Mouse (Mus musculus): ENCODE data around the gene Bcl7c.
"Not testable (repeated sequence)": the region's sequence is repeated elsewhere in the genome, so short reads cannot be mapped to it uniquely, and the experiment has no call there.

Bcl7c gene

GRCm38 (mm10) chr7:127716992-127717391 is 8.3 kb upstream of the Bcl7c start:
- peak; percentile 53 to 67 for DNase-seq (ENCODE audit: low spot score in 2 of 2)

DNA sequence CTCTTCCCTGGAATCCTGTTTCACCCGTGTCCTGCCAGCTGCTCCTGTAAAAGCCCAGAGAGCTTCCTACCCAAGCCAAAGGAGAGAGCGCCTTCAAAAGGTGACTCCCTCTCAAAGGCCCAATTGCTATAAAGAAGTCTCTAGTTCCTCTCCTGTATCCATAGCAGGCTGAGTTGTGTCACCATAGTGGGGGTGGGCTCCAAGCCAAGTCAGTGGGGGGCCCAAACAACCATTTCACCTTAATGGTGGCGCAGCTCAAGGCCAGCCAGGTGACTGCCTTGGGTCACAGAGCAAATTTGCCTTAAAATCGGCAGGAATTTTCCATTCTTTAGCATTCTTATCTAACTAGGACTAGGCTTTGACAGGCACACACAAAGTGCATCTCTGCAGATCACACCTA is 6.1 kb upstream of the Bcl7c start:
- no peak for DNase-seq (ENCODE audit: low spot score in 2 of 2)

GRCm38 (mm10) chr7:127712461-127713385 is 4.0 kb upstream of the Bcl7c start, which contains the start of gene Ctf1:
Gene Ctf1, plus strand, starts transcription at chr7:127712736.
- DNase-seq (ENCODE audit: low spot score in 2 of 2): peak; percentile 75 to 79

- DNase-seq (ENCODE audit: low spot score in 2 of 2): no peak
Measured at GRCm38 (mm10) chr7:127711456-127711855, 2.7 kb upstream of the Bcl7c start.

DNA sequence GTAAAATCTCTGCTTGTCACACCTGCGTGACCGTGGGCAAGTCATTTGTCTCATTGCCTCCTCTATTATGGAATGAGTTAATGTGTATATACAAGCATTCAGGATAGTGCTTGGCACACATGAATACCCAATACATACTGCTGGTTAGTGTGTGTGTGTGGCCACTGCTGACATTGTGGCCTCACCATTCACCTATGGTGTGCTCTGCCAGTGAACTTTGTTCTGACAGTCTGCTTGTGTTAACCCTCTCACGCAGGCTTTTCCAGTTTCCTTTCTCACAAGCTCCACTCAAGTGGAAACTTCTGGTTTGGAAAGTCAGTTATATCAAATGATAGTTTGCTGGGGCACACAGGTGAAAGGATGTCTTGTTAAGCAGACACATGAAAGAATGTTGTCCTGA is 2.3 kb upstream of the Bcl7c start:
- no peak for DNase-seq (ENCODE audit: low spot score in 2 of 2)

DNA sequence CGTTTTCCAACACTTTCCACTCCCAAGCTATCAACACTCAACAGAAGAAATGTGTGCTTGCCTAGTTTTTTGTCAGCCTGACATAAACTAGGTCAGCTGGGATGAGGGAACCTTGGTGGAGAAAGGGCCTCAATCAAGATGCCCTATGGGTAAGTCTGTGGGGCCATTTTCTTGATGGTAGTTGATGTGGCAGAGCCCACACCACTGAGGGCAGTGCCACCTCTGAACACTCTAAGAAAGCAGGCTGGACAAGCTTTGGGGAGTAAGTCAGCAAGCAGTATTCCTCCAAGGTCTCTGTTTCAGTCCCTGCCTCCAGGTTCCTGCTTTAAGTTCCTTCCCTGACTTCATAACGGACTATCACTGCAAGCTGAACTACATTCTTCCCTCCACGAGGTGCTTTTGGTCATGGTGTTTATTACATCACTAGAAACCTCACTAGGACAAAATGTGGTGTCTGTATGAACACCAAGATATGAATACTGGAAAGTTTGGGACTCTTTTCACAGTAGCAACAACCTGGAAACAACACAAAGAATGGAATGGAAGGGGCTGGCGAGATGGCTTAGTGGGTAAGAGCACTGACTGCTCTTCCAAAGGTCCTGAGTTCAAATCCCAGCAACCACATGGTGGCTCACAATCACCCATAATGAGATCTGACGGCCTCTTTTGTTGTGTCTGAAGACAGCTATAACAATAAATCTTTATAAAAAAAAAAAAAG is 687 bp upstream of the Bcl7c start:
- no peak for DNase-seq (ENCODE audit: low spot score in 2 of 2)

DNA sequence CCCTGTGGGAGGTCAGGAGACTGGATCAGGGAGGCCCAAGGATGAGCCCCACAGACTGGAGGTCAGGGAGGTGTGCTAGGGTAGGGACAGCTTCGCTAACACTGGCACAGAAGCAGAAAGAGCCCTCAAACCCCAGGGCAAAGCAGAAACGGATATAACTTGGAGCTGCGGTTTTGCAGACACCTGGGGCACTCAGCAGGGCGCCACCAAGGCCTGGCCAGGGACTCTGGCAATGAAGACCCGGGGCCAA is 851 bp downstream of the Bcl7c start:
- no peak for DNase-seq (ENCODE audit: low spot score in 2 of 2)

DNA sequence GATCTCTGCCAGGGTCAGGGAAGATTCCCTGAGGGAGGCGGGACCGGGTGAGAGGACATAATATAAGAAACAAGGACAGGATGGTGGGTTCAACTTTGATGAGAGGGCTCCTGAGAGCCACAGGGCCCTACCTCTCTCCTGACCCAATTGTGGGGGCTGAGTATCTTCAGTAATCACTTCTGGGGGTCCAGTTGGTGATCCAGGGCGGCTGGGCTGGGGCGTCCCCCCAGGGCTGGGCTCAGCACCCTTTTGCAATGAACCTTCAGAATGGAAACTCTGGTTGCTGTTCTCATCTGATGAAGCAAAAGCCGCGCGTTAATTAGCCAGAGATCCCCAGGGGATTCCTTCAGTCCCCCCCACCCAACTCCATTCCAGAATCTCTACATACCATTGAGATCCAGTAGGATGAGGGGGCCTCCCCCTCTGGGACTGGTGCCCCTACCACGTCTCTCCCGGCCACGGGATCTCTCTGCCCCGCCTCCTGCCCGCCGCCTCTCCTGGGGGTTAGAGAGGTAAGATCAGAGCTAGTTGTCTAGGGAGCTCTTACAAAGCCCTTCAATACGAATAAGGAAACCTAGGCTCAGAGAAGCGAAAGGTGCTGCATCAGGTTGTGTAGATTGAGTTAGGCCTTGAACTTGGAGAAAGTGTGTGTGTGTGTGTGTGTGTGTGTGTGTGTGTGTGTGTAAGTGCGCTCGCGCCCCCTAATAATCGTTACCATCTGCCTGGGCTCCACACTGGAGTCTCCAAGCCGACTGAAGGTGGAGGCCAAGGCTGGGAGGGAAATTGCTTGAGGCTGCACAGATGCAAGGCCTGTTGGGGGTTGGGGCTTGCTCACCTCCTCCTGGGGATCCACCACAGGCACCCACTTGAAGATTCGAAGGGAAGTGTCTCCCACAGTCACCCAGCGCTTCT is 1.4 kb downstream of the Bcl7c start:
- no peak for DNase-seq (ENCODE audit: low spot score in 2 of 2)

- DNase-seq (ENCODE audit: low spot score in 2 of 2): no peak
Measured at GRCm38 (mm10) chr7:127705706-127706105, 3.0 kb downstream of the Bcl7c start.

GRCm38 (mm10) chr7:127704598-127704997 is 4.1 kb downstream of the Bcl7c start:
- DNase-seq (ENCODE audit: low spot score in 2 of 2): no peak

GRCm38 (mm10) chr7:127703561-127704178 is 5.1 kb downstream of the Bcl7c start:
- no peak for DNase-seq (ENCODE audit: low spot score in 2 of 2)

- DNase-seq (ENCODE audit: low spot score in 2 of 2): no peak
Measured at GRCm38 (mm10) chr7:127700712-127701331, 7.9 kb downstream of the Bcl7c start.

GRCm38 (mm10) chr7:127698986-127699385 is 9.7 kb downstream of the Bcl7c start:
- DNase-seq (ENCODE audit: low spot score in 2 of 2): peak in 1 of 2 experiments; percentile 31

DNA sequence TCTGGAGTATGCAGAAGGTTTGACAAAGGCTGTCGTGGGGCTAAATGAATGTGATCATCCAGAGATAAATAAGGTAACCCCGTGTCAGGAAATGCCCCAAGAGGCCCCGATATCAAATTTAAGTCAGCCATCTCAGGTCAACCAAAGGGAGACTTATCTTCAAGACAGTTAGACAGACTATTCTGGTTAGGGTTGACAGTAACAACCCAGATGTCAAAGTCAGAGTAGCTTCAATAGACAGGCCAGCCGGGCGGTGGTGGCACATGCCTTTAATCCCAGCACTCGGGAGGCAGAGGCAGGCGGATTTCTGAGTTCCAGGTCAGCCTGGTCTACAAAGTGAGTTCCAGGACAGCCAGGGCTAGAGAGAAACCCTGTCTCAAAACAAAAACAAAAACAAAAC is 15.0 kb downstream of the Bcl7c start:
- DNase-seq (ENCODE audit: low spot score in 2 of 2): not testable (repeated sequence)

DNA sequence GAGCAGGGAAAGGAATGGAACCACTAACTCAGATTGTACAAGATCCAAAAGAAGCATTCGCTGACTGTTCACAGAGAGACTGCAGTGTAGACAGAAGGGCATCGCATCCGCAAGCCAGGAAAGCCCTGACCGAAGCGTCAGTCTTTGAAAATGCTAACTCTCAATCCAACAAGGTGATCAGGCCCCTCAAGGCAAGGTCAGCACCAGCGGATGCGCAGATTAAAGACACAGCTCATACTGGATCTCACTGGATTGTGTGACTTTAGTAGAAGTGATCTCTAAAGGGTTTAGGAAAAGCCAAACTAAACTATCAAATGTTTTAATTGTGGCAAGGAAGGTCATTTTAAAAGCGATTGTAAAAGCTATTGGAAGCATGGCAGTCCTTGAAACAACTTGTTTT is 15.4 kb downstream of the Bcl7c start:
- DNase-seq (ENCODE audit: low spot score in 2 of 2): no peak

DNA sequence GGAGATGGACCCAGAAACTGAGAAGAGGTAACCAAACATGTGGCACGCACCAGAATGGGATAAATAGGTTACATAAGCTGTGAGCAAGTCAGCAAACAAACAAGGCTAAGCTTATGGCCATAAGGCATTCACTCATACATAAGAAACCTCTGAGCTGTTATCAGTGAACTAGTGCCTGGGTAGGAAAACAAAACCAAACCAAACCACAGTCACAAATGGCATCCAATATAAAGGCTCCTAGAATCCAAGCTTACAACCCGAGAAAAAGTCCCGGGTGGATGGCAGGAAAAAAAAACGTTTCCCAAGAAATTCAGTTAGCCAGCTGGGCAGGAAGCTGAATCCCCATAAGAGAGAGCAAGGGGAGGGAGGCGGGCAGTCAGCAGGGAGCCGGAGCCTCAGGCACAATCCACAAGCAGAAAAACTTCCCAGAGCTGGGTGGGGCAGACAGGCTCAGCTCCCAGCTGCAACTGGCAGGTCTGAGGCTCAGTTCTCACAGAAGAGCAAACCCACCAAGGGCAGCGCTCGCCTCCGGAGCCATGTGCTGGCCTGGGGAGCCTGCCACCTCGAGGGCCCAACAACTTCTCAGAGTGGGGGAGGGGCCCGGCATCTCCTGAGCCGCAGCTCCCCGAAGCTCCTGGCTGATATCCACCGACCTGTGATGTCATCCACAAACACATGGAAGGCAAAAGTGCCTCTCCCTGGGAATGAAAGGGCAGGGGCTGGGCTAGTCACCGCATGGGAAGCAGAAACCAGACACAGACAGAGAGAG is 17.3 kb downstream of the Bcl7c start:
- DNase-seq (ENCODE audit: low spot score in 2 of 2): peak in 1 of 2 experiments; percentile 57

- no peak for DNase-seq (ENCODE audit: low spot score in 2 of 2)
Measured at GRCm38 (mm10) chr7:127689626-127690280, 19.0 kb downstream of the Bcl7c start.

- DNase-seq (ENCODE audit: low spot score in 2 of 2): peak in 1 of 2 experiments; percentile 45
Measured at GRCm38 (mm10) chr7:127688935-127689334, 19.8 kb downstream of the Bcl7c start.

DNA sequence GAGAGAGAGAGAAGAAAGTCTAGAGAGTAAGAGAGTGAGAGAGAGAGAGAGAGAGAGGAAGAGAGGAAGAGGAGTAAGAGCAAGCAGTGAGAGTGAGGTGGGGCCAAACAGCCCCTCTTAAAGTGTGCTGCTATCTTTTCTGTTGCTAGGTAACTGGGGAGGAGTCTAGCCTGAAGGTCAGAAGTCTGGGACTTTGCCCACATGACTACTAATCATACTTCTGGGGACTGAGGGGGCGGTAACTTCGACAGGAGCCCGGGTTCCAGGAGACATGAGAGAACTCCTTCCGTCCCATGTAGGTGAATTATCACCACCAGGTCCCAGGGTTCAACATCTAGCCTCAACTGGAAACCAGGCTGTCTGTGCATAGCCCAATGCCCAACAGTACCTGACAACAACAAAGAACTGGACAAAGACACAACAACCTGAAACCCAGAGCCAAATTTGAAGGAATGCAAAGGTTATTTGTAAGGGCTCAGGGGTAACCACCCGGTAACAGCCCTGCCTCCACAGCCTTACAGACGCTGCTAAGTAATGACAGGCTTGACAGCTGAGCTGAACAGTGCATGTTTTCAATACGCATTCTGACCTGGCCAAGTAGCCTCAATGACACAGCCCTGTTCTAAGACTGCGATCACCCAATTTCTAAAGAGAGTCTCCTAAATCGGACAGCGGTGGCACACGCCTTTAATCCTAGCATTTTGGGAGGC is 21.8 kb downstream of the Bcl7c start:
- DNase-seq (ENCODE audit: low spot score in 2 of 2): no peak
